Mouse (Mus musculus) heart, adult 2 months (tissue): ENCODE measurements around the gene Galr2. TPM values are rescaled to one million over a fixed set of nuclear protein-coding genes. Genes with fewer than 3 reads are reported as not detected.

ENCODE experiments used
- DNase-seq, 2 experiments: peaks; one replicate each; pipeline ENCODE4 v3.0.0; 2021
- H3K27ac ChIP-seq: fragments of 200-600 bp; 2 replicates; pipeline ENCODE4 v1.8.1; 2022
- H3K27me3 ChIP-seq: fragments of 200-500 bp; 2 replicates; pipeline ENCODE4 v1.6.1; 2012; ENCODE audit warnings: mild to moderate bottlenecking, low read length, inconsistent platforms, mixed read lengths; ENCODE audit not compliant: control insufficient read depth, insufficient read depth
- H3K36me3 ChIP-seq: fragments of 200-500 bp; 2 replicates; pipeline ENCODE4 v1.6.1; 2012; ENCODE audit warnings: low read length, inconsistent platforms; ENCODE audit not compliant: control insufficient read depth, insufficient read depth
- H3K4me1 ChIP-seq: fragments of 200-500 bp; 2 replicates; pipeline ENCODE4 v1.6.1; 2011; ENCODE audit warnings: low read length; ENCODE audit not compliant: control insufficient read depth, insufficient read depth
- H3K4me3 ChIP-seq: fragments of 200-600 bp; 2 replicates; pipeline ENCODE4 v1.8.1; 2022
- H3K79me2 ChIP-seq: fragments of 200-500 bp; replicated peaks from 2 replicates; pipeline ENCODE4 v1.6.1; 2012; ENCODE audit warnings: mild to moderate bottlenecking, inconsistent platforms, low read length, moderate library complexity, mixed read lengths; ENCODE audit not compliant: control insufficient read depth, insufficient read depth
- H3K9ac ChIP-seq: fragments of 200-500 bp; 2 replicates; pipeline ENCODE4 v1.6.1; 2012; ENCODE audit warnings: low read depth, mild to moderate bottlenecking, control low read depth, inconsistent platforms, low read length, mixed read lengths
- CTCF ChIP-seq: fragments of 200-600 bp; IDR thresholded peaks from 2 replicates; pipeline ENCODE4 v1.8.1; 2022; ENCODE audit warnings: antibody characterized with exemption, mild to moderate bottlenecking, moderate library complexity
- EP300 ChIP-seq: fragments of 200-500 bp; IDR thresholded peaks from 2 replicates; pipeline ENCODE4 v1.6.1; 2011; ENCODE audit warnings: low read depth, low read length, control low read depth; ENCODE audit not compliant: insufficient read depth
- POLR2A ChIP-seq: fragments of 200-500 bp; IDR thresholded peaks from 2 replicates; pipeline ENCODE4 v1.6.1; 2011; ENCODE audit warnings: mild to moderate bottlenecking, low read depth, low read length, control low read depth; ENCODE audit not compliant: insufficient read depth
- WGBS: fragments of 180-500 bp; shearing (Covaris S2); methylation state at CpG from one replicate; pipeline ENCODE4 v1.1.7; 2018; 5-methylcytosine and 5-hydroxymethylcytosine counted together
- intact Hi-C: fragments of 180-260 bp; cut with DNase I; formaldehyde crosslinking; loops from one replicate; pipeline ENCODE4 v1.15.1; 2025
- polyA plus RNA-seq: library from polyadenylated mRNA; depleted of rRNA; stranded (reverse); fragments of >200 nt; gene quantifications from 2 replicates; pipeline ENCODE4 v1.2.3, GENCODE M21; 2012
- total RNA-seq, 2 experiments: library from RNA; stranded (reverse); gene quantifications; 2 replicates each; pipeline ENCODE4 v1.2.3; 2021

Gene Galr2
- total and polyA plus RNA-seq, 3 experiments, result 0.18 TPM; not detected in 2

DNA sequence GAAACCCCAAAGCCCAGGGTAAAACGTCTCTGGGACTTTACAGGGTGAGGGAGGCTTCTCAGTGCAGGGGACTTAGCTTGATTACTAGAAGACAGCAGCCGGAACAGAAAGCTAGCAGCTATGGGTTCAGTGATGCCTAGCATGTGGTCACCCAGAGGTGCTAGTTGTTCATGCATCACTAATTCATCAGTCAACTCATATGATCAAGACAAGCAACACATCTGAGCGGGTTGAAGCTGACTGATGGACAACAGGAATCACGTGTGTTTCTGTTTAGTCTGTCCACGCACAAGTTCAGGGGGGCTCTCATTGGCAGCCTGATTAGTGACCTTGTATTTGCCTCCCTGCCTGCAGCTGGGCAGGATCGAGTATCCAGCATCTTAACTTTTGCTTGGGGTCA, 3.2 kb downstream of the Galr2 start:
- no peak overlapping the region for H3K4me3 ChIP-seq
- H3K27ac ChIP-seq, result no peak overlapping the region
- no peaks in the 10 kb centered on the region for H3K79me2 ChIP-seq
- intact Hi-C loops, result no loop called here
- no peaks in the 10 kb centered on the region for H3K36me3 ChIP-seq
- no peak for TF ChIP-seq CTCF
- no peak for TF ChIP-seq EP300
- TF ChIP-seq POLR2A, result no peak
- H3K4me1 ChIP-seq, result no peaks in the 10 kb centered on the region; the same call in 1 of the 2 replicates
- H3K27me3 ChIP-seq, result peaks cover 13% of the 10 kb centered on the region
- no peak for DNase-seq
- no peak overlapping the region for H3K9ac ChIP-seq
- 57% methylated on average over 6 of the region's 6 CpGs for WGBS

DNA sequence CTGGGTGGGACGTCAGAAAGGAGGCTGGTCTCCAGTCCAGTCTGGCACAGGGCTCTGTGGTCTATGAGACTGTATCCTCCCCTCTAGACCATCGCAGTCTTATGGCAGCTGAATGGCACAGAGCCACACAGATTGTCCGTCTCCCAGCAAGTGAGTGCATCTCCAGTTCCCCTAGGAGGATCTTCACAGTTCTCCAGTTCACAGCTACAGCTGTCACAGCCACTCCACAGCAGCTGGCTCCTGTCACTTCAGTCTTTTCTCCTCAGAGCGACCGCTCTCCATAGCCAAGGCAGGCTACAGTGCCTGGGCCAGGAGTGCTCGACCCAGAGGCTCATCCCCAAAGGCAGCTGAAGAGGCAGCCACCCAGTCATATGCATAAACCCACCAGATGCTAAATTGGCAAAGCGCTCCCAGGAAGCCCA, 5.0 kb downstream of the Galr2 start:
- WGBS, result 57% methylated on average over 7 of the region's 7 CpGs
- intact Hi-C loops, result no loop called here

DNA sequence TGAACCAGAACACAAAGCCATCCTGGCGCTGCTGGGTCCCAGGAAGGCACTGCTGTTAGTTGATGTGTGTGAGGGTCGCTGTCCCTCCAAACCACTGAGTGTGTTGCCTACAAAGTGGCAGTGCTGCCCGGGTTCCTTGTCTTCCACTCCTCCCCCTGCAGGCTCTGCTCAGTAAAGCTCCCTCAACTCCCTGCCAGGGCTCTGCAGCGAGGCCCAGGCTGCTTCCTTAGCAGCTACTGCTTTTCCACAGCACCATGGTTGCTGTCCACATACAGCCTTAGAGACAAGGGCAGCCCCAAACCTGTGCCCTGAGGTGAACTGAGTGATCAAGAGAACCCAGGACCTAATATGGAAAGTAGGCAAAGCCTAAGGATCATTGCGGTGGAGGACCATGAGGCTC, 6.6 kb downstream of the Galr2 start:
- Histone ChIP-seq H3K27ac (no peak overlapping the region), H3K4me1 (no peaks in the 10 kb centered on the region; the same call in 1 of the 2 replicates), H3K4me3 (no peak overlapping the region), H3K36me3 (no peaks in the 10 kb centered on the region), H3K79me2 (no peaks in the 10 kb centered on the region), H3K27me3 (peaks cover 7% of the 10 kb centered on the region), H3K9ac (no peak overlapping the region)
- 78% methylated on average over 5 of the region's 5 CpGs for WGBS
- intact Hi-C loops, result no loop called here
- DNase-seq, result no peak
- TF ChIP-seq EP300, result no peak
- TF ChIP-seq POLR2A, result no peak
- TF ChIP-seq CTCF, result no peak

More for the DNA sequence above, 5.0 kb downstream of the Galr2 start:
- DNase-seq, result peak in 1 of 2 experiments; percentile 44
- Histone ChIP-seq H3K27me3 (peaks cover 13% of the 10 kb centered on the region), H3K27ac (no peak overlapping the region), H3K9ac (no peak overlapping the region), H3K36me3 (no peaks in the 10 kb centered on the region), H3K79me2 (no peaks in the 10 kb centered on the region), H3K4me1 (no peaks in the 10 kb centered on the region; the same call in 1 of the 2 replicates), H3K4me3 (no peak overlapping the region)
- TF ChIP-seq EP300 (no peak), CTCF (no peak), POLR2A (no peak)

DNA sequence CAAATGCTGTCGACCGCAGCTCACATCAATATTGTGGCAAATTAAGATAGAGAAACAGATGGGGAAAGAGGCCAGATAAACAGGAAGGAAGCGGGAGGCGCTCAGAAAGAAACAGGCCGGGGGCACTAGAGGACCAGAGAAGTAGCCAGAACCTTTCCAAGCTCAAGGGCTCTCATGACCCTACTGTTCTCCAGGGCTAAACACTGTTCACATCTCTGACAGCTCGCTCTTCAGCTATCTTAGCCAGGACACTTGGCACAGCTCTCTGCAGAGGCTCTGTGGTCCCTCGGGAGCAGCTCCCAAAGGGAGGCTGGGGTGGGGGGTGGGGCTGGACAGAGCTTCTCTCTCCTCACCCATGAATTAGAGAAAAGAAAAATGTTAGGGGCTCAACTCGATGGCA, 9.8 kb downstream of the Galr2 start:
- intact Hi-C loops, result no loop called here
- Histone ChIP-seq H3K4me3 (no peak overlapping the region), H3K27me3 (no peaks in the 10 kb centered on the region), H3K27ac (no peak overlapping the region), H3K4me1 (no peaks in the 10 kb centered on the region; the same call in 1 of the 2 replicates), H3K79me2 (no peaks in the 10 kb centered on the region), H3K9ac (no peak overlapping the region), H3K36me3 (no peaks in the 10 kb centered on the region)
- 55% methylated on average over 8 of the region's 8 CpGs for WGBS
- TF ChIP-seq CTCF, result no peak
- TF ChIP-seq POLR2A, result no peak
- TF ChIP-seq EP300, result no peak
- no peak for DNase-seq

DNA sequence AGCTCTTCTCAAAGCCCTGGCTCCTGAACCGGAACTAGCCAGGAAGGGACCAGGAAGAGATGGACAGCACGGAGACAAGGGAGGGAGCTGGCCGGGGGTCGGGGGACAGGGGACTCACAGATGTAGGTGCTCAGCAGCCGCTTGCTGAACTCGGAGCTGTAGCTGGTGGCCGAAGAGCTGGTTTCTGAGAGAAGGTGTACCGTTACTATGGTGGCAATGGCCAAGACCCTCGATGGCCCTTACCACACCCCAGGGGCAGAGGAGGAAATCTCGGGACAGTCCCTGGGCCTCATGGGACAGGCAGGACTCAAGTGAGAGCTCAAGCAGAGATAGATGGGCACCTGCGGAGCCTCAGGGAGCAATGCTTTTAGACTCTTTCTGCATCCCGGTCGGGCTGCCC, 11.7 kb downstream of the Galr2 start:
- no peak for TF ChIP-seq EP300
- TF ChIP-seq CTCF, result no peak
- no peak for TF ChIP-seq POLR2A
- Histone ChIP-seq H3K4me3 (no peak overlapping the region), H3K27me3 (no peaks in the 10 kb centered on the region), H3K4me1 (no peaks in the 10 kb centered on the region), H3K27ac (no peak overlapping the region), H3K36me3 (no peaks in the 10 kb centered on the region), H3K79me2 (no peaks in the 10 kb centered on the region), H3K9ac (no peak overlapping the region)
- DNase-seq, result no peak
- WGBS, result 88% methylated on average over 13 of the region's 13 CpGs
- intact Hi-C loops, result no loop called here

DNA sequence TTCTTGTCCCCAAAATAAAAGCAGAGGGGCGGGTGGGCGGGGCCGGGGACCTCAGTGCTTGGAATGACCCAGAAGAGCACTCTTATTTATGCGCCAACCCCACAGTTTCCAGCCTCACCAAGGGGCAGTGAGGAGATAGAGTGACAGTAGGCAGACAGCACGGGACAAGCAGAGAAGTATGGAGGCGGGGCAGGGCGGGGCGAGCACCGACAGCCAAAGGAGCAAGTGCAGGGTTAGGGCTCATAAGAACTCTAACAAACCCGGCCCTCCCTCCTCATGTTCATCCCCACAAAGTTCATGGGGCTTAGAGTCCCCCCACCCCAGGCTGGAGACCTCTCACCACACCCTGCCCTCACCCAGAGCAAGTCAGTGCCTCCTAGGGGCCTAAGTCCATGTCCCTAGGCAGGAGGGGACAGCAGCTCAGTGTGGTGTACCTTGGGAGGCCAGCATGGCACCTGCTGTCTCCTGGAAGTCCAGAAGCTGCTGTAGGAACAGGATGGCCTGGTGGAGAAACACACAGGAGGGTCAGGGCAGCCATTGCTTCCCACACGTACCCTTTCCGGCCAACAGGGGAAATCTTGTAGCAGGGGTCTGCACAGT, 12.9 kb downstream of the Galr2 start:
- intact Hi-C loops, result loop anchor here (1.0 kb wide), 1 partner anchor 67 kb away; no protein-coding TSS in a partner anchor
- Histone ChIP-seq H3K36me3 (no peaks in the 10 kb centered on the region), H3K27me3 (no peaks in the 10 kb centered on the region), H3K79me2 (no peaks in the 10 kb centered on the region), H3K4me3 (no peak overlapping the region), H3K27ac (no peak overlapping the region), H3K4me1 (no peaks in the 10 kb centered on the region), H3K9ac (no peak overlapping the region)
- no peak for DNase-seq
- 91% methylated on average over 12 of the region's 12 CpGs for WGBS
- TF ChIP-seq CTCF, result no peak
- TF ChIP-seq EP300, result no peak
- TF ChIP-seq POLR2A, result no peak
